Mouse (Mus musculus) large intestine, adult 2 months (tissue): ENCODE results near the gene Tceanc. TPM values are rescaled to one million over a fixed set of nuclear protein-coding genes. Genes with fewer than 3 reads are reported as not detected.
"Not testable (repeated sequence)": the region's sequence is repeated elsewhere in the genome, so short reads cannot be mapped to it uniquely, and the experiment has no call there.

Experiments used
- DNase-seq: peaks from one replicate; pipeline ENCODE4 v3.0.0-alpha.2; 2012; ENCODE audit warnings: low read depth, low spot score
- WGBS: fragments of 180-500 bp; shearing (Covaris S2); methylation state at CpG from one replicate; pipeline ENCODE4 v1.1.7; 2018; 5-methylcytosine and 5-hydroxymethylcytosine counted together
- polyA plus RNA-seq: library from polyadenylated mRNA; depleted of rRNA; stranded (reverse); fragments of >200 nt; gene quantifications from 2 replicates; pipeline ENCODE4 v1.2.3, GENCODE M21; 2012; rRNA removed

Tceanc gene
- polyA plus RNA-seq: 0.55 and 1.1 TPM in 2 replicates

DNA sequence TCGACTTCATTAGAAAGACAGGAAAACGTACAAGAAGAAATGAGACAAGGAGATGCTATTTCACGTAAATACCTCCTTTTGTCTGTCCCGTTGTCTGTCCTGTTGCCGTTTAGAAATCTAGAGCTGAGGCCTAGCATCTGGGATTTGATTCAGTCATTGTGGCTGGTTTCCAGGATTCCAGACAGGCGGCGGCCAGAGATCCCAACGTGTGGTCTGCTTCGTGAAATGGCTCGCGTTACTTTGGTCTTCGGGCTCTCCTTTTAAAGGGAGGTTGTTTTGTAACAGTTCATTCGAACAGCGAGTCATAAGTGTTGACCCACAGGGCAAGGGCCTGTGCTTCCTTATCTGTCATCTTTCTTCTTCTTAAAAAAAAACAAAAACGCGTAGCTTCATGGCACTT is at the start of gene Tceanc:
Gene Tceanc, minus strand, starts transcription at position 223 of the 400 bp plus-strand sequence.
- no peak for DNase-seq
- WGBS: 70% methylated on average over 16 of the region's 16 CpGs

DNA sequence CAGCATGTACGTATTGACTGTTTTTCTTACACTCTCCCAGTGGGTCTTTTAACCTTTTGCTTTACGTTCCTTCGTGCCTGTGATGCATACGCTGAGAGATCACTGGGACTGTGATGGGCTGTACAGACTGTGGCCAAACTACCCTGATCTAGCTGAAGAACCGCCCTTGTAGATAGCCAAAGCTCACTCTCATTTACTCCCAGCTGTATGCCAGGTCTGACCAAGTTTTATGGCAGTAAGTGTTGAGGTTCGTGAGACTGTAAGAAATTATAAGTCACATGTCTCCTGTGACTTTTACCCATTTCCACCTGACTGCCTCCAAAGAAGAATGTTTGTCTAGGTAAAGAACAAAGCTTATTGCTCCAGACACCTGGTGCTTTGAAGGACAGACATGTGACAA is 47.6 kb upstream of the Tceanc start:
- WGBS: 57% methylated on average over 6 of the region's 6 CpGs
- DNase-seq: no peak

DNA sequence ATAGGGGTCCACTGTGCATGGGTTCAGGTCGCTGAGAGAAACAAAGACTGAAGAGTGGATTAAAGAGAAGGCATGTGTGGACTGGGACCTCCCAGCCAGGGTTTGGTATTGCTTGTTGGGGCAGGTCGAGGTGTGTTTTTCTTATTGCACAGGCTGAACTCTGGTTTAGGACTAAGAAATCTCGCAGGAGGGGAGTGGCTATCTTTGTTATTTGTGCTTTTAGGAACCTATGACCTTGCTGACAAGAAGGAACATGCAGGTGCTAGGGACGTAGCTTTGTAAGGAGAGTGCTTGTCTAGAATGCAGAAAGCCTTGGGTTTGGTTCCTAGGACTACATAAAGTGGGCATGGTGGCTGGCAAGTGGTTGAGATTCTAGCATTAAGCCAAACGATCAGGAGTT is 47.0 kb upstream of the Tceanc start:
- DNase-seq: no peak
- WGBS: 45% methylated on average over 5 of the region's 5 CpGs

DNA sequence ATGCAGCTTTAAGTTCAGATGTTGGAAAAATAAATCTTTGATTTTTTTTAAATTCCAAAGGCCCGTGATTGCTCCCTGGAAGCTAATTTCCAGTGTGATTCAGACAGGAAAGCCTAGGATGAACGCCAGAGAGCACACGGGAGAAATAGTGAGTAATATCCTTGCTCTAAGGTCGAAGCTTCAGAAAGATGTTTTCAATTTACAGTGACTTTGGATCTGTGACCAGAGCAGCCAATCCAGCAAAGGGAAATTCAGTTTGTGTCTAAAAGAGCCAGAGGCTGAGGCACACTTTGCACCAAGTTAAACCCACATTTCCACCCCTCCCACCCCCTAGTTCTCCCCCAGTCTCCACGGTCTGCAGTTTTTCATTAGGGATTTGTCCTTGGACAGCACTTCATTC is 46.5 kb upstream of the Tceanc start:
- WGBS: 45% methylated on average over 5 of the region's 5 CpGs

DNA sequence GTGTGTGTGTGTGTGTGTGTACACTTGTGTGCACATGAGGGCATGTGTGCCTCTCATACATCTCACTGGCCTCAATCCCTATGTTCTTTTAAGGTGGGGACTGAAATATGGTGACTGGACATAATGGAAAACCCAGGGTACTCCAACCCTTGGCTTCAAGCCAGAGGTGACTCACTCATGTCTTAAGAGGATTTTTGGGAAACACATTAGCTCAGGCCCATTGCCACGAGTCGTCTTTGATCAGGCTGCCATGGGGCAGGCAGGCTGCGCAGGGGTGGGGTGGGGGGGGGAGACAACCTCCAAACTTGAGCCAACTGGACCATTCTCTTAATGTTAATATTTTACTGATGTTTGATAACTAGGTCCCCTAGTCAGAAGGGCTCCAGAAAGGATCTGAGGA is 41.0 kb upstream of the Tceanc start:
- WGBS: 48% methylated on average over 3 of the region's 3 CpGs
- no peak for DNase-seq

More for the DNA sequence above, 46.5 kb upstream of the Tceanc start:
- no peak for DNase-seq

DNA sequence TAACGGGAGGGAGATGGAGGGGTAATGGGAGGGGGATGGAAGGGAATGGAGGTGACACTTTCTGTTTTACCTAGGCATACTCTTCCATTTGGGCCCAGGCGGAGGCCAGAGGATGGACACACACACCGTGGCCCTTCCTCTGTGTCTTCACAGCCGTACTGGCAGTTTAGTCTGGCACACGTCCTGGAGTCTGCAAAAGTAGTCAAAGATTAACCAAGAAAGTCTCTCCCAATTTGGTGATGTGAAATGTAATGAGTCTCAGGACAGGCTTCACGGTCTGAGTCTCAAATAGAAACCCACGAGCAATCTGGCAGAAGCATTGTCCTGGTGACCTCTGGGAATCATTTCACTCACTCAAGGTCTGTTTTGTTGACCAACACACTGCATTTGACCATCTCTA is 34.0 kb upstream of the Tceanc start:
- DNase-seq: no peak
- 44% methylated on average over 7 of the region's 7 CpGs for whole genome bisulfite sequencing

DNA sequence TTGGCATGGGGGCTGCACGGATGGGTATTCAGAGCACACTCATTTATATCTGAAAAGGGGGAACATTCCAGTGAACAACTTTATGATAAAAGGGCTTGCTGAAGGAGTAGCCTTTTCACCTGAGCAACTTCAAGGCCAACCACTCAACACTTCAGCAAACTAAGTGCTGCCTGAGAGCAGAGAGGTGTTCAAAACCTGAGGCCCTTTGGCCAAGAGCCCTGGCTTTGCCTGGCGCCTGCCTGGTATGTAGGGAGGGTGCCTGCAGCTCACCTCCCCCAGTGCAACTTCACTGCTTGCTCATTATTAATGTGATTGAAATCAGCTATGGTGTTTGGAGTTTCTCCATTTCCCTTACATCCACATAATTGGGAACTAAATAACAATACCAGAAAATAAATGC is 28.1 kb upstream of the Tceanc start:
- no peak for DNase-seq
- WGBS: 69% methylated on average over 2 of the region's 2 CpGs

DNA sequence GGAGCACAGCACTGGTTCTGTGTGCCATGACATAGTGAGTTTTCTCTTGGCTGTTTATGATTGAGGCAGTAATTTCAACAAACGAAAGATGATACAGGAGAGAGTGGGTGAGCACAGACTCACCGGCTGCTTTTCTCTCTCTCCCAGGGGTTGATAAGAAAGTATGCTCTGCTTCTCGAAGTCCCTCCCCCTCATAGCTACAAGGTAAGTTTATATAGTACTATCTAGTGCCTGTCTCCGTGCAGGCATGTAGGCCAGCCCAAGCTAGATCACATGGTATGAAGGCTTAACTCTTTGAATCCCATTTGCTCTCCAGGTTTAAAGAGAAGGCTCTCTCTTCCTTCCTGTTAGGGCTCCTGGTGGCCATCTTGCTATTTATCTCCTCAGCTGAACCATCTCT is 16.8 kb upstream of the Tceanc start:
- 46% methylated on average over 4 of the region's 4 CpGs for WGBS
- no peak for DNase-seq

DNA sequence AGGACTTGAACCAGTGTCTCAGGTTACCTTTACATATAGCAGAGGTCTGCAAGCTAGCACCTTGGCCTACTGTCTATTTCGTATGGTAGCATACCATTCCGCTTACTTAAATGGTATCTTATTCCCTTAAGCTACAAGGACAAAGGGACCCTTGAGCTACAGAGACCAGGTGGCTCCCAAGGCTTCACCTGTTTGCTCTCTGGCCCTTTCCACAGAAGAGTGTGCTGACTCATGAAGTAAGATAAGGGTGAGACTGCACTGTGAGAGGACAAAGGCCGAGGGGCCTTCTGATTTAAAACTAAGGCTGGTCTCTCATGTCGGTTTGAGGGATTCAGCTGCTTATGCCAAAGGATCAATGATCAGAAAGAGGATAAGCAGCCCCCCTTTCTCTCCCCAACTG is 15.1 kb upstream of the Tceanc start:
- WGBS: 60% methylated on average over 4 of the region's 4 CpGs
- DNase-seq: no peak

DNA sequence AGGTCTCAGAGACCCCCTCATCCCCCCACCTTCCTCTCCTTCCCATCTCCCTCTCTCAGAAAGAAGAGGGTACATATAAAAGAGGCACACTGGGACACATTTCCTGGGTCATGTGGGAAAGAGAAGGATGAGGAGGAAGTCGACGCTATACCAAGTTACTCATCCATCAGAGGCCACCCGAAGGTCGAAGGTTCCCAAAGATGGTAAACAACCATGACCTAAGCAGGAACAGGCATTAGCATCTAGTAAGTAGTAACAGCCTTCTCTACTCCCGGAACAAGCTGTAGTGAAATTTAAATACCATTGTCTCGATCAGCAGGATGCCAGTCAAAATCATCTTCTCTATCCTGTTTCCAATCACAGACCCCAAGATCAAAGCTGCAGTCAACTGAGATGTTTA is 13.3 kb upstream of the Tceanc start:
- DNase-seq: no peak
- 32% methylated on average over 6 of the region's 6 CpGs for WGBS

DNA sequence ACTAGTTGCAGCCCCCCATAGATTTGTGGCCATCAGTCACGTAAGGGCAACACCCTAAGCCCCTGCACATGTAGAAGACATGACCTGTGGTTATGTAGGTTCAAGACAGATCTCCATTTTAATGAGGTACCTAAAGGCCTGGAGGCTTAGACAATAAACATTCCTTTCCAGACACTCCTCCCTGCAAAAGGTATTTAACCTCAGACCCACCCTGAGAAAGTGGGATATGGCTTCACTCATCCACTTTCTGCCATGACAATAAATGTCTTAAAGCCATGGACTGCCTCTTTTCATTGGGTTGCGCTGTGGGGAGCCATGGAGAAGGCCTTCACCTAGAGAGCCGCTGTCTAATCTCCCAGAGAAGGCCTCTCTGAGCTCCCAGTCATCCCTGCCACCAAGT is 9.8 kb upstream of the Tceanc start:
- no peak for DNase-seq
- 78% methylated on average over 3 of the region's 3 CpGs for WGBS

DNA sequence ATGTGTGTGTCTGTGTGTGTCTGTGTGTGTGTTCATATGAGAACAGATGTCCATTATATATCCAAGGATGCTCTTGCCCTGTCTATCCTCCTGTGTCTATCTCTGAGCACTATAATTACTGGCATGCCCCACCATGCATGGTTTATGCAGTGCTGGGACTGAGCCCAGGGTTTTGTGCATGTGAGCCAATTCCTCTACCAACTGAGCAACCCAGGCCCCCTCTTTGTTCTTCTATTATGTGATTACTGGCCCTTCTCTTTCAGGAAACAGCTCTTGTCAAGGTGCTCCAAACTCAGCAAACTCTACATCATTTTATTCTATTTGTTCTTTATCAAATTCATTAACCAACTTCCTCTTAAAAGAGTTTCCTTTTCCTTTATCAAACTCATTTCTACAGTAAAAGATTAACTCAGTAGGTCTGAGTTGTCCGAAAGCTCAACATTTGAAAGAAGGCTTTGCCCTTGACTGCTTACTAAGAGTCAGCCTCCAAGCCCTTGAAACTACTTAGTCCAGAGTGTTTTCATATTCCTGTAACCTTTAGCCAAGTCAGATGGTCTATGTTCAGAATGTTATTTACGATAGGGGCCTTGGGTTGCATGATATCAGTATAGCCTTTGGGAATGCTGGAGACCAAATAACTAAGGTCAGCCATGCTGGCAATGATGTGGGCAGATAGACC is 7.4 kb upstream of the Tceanc start:
- DNase-seq: no peak
- WGBS: 40% methylated on average over 2 of the region's 2 CpGs

DNA sequence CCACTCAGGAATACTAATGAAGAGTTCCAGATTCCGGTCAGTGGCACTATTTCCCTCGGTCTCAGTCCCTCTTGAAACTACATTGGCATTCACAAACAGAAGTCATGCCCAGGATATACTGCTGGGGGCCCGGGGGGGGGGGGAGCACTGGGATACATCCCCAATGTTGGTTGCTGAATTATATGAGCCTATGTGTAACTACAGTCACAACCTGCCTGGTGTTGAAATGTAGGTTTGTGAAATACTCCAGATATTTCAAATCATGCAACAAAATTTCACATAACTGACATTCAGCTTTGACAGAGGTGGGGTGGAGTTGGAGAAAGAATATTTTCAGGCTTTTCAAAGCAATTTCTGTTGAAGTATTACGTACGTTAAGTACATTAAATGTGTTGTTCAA is 2.4 kb upstream of the Tceanc start:
- no peak for DNase-seq
- WGBS: 78% methylated on average over 5 of the region's 5 CpGs

DNA sequence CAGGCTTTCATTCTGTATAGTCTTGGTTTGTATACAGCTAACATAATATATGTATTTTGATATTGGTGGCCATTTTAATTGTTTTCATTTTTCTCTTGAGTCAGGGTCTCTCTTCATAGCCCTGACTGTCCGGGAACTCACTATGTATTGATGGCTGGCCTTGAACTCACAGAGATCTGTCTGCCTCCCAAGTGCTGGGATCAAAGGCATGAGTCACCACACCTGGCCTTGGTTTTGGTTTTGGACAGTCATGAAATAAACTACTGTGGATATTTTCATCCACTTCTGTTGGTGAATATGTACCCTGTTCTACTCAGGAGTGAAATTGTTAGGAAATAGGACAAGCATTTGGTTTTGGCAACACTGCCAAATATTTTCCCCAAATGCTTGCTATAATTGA is 1.7 kb downstream of the Tceanc start:
- DNase-seq: no peak
- 92% methylated on average over 1 of the region's 1 CpGs for WGBS

DNA sequence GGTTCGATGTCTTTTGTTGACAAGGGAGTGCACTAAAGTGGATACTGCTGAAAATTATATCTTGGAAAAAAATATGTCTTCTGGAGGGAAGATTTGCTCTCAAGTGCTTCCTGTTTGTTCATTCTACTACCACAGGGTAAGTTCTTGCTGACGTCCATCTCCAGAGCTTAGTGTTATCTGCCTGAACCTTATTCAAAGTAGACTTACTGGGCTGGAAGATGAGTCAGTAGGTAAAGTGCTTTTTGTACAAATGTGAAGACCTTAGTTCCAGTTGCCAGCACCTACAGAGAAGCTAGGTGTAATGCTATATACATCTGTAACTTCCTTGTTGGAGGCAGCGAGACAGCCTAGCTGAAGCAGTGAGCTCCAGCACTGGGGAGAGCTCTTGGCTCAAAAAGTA is 2.4 kb downstream of the Tceanc start:
- DNase-seq: no peak
- WGBS: 89% methylated on average over 3 of the region's 3 CpGs

DNA sequence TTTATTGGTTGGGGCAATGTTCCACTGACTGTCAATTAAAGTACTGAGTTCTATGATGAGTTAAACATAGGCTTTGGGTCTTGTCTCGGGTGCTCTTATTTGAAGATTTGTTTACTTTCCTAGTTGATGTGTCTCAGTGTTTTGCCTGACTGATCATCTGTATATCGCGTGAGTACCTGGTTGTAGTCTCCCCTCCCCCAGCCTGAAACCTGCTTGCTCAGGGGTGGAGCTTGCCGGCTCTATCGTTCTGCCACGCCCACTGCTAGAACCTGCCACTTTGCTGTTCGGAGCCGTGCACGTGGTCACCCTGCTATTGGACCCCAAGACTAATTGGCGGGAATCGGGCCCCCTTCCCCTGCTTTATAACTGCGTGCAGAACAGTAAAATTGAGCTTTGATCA is 4.3 kb downstream of the Tceanc start:
- DNase-seq: not testable (repeated sequence)
- WGBS: 29% methylated on average over 12 of the region's 12 CpGs

DNA sequence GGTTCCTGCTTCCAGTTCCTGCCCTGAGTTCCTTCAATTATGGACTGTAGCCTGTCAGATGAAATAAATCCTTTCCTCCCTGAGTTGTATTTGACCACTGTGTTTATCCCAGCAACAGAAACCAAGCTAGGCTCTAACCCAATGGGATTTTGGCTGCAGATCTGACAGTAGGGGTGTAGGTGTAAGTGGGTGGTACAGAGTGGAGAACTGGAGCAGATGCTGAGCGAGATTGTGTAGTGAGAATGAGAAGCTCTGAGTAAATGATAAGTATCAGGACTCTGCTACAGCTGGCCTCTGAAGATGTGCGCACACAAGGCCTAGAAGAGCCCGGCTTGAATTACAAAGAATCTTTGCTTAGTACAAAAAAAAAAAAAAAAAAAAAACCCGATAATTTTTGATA is 6.3 kb downstream of the Tceanc start:
- 87% methylated on average over 4 of the region's 4 CpGs for WGBS
- DNase-seq: no peak

DNA sequence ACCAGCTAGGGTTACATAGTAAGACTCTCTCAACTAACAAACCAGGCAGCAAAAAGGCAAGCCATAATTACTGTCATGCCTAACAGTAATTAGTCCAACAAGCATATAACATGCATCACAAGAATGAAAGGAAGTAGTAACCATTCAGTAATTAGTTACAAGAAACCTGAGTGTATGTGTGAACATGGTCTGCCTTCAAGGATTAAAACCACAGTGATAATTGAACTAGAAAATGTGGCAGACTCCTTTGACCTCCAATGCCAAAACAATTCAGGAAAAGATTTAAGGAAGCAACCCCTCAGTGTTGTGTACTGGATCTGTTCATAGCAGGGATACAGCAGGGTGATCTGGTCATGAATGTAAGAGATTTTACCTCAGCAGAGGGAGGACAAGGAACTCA is 7.3 kb downstream of the Tceanc start:
- no peak for DNase-seq

DNA sequence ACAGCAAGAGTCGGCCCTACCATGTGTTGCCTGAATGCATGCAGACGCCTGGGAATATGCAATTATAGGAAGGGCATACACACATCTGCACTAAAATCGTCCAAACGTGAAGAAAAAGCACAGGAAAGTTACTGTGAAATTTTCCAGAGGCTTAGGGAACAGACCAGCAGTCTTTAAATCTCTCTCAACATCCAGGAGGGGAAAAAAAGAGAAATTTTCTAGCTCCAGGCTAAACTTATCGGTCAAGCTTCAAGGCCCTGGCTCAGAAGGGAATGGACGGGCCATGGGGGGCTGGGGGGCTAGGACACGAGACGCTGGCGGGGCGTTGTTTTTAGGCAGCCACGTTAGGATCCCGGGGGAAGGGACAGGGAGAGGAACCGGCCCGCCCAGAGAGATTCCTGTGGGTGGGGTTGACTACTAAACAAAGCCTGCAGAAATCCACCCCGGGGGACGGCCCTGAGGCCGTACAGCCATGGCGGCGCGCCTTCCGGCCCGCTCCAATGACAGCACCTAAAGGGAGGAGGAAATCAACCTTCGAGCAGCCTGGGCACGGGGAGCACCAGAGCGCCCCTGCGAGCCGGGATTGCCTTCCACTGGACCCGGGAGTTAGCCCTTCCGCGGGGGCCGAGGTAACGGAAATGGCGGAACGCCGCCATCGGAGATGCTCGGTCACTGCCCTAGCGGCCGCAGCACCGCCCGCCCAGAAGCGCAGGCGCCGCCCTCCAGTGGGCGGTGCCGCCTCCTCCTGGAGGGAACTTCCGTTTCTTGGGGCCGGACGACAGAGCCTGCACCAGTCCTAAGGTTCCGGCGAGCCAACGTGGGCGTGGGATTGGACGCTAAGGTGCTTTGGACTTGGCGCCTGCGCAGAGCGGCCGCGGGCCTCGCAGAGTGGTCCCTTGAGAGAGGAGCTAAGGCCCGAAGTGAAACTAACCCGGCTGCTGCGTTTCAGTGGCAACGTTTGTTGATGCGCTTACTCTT is 8.3 kb downstream of the Tceanc start:
- peak; percentile 61 for DNase-seq
- WGBS: 17% methylated on average over 63 of the region's 65 CpGs

DNA sequence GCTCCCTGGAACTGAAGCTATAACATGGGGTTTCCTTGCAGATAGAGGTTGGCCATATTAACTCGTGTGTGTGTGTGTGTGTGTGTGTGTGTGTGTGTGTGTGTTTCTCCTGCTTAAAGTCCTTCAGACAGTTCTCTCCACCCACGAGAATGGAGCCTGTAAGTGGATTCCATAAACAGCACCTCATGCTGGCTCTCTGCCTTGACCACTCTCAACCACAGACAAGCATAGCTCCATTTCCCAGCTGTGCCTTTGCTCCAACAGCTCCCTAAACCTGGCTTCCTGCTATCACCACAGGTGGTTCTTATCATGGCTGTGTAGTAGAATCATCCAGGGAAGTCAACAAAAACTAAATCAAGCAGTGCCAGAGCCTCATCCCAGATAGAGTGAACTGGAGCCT is 13.9 kb downstream of the Tceanc start:
- DNase-seq: no peak
- WGBS: 53% methylated on average over 2 of the region's 2 CpGs
